Mouse (Mus musculus) lung, adult 2 months (tissue): ENCODE measurements around the gene Pex11a.

Experiments
- CTCF ChIP-seq: fragments of 200-500 bp; IDR thresholded peaks from 2 replicates; pipeline ENCODE4 v1.5.1; 2011; ENCODE audit warnings: mild to moderate bottlenecking, low read length, control low read depth; ENCODE audit not compliant: insufficient read depth
- POLR2A ChIP-seq: fragments of 200-500 bp; IDR thresholded peaks from 2 replicates; pipeline ENCODE4 v1.6.1; 2011; ENCODE audit warnings: low read depth, mild to moderate bottlenecking, control low read depth, low read length, borderline replicate concordance; ENCODE audit errors: extremely low read depth

- TF ChIP-seq CTCF (no peak), POLR2A (no peak)
Measured at GRCm38 (mm10) chr7:79738913-79739312, 4.0 kb downstream of the Pex11a start.
